Mouse (Mus musculus): Measurements from ENCODE around the gene Enc1. TPM values are rescaled to one million over a fixed set of nuclear protein-coding genes. Genes with fewer than 3 reads are reported as not detected.

The Enc1 gene
- polyA plus RNA-seq (2014; fragmentation: Nextera tagmentation; extraction: Ambion mirVana), result 80.5 and 82.4 TPM in 2 replicates

DNA sequence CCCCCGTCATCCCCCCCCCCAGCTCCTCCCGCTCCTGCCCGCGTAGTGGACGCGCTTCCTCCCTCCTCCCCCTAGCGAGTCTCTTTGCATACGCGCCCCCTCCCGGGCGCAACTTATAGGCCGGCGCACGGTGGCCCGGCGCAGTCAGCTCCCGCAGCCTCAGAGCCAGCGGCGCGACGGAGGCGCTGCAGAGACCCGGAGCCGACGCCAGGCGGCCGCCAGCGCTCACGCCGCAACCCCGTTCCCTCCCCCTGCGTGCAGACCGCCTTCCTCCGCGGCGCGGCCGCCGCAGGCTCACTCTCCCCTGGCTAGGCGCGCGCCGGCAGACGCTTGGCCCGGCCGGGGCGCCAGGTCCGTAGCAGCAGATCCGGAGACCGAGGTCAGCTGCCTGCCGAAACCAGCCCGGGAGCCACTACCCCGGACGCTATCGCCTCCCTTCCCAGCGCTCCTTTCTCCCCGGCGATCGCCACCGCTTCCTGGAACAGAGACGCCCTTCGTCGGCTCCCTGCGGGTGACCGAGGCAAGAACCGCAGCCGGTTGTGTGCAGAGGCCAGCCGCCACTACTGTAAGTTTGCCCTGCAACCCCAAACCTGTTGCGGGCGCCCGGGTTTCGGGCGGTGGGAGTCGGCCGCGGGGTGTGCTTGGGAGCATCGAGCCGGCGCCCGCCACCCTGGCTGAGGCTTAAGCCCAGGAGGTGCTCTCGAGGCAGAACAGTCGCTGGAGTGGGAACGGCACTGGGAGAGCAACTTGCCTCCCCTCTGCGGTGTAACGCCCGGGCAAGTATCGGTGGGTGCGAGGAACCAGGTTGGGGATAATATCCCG lies at the start of gene Enc1:
Gene Enc1, plus strand, starts transcription at position 141 of the 822 bp plus-strand sequence.
- Histone ChIP-seq H3K27ac (peak within 1 kb of the TSS; percentile 93), H3K27me3 (ENCODE audit: control insufficient read depth, insufficient read depth, low read length) (no peaks in the 10 kb centered on the region), H3K36me3 (replicated peaks; ENCODE audit: control insufficient read depth, insufficient read depth) (peaks cover 12% of the 10 kb centered on the region), H3K9me3 (ENCODE audit: control insufficient read depth, low read length) (no peaks in the 10 kb centered on the region), H3K9ac (peak within 1 kb of the TSS; percentile 94), H3K4me3 (replicated peaks; ENCODE audit: low read length) (peak within 1 kb of the TSS; percentile 89), H3K4me2 (replicated peaks) (peak within 1 kb of the TSS; percentile 82), H3K4me1 (replicated peaks; ENCODE audit: control insufficient read depth, insufficient read depth, low read length) (peaks cover 43% of the 10 kb centered on the region)
- DNase-seq (ENCODE audit: low spot score), result peak; percentile 91
- WGBS, result under 1% methylated on average over 81 of the region's 89 CpGs
- ATAC-seq (ENCODE audit: low FRiP score), result peak; percentile 90

DNA sequence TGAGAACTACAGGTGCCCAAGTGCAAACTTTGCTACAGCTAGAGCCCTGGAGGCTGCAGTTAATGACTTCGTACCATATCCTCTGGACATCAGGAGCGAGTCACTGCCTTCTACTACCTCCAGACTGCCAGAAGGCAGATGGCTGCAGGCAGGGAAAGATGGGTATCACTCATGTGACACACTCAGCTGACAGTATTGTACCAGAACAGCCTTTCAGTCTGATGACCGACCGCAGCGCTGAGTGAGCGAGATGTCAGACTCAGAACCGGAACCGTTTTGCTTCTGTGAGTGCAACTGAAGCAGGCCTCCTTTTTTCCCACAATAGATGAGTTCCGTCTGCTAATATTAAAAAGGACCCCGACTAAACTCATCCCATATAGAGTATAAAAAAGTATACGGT lies 48.3 kb upstream of the Enc1 start:
- Histone ChIP-seq H3K36me3 (replicated peaks; ENCODE audit: control insufficient read depth, insufficient read depth) (no peaks in the 10 kb centered on the region), H3K4me2 (replicated peaks) (no peak overlapping the region), H3K9ac (no peak overlapping the region), H3K9me3 (ENCODE audit: control insufficient read depth, low read length) (no peaks in the 10 kb centered on the region), H3K27me3 (ENCODE audit: control insufficient read depth, insufficient read depth, low read length) (no peaks in the 10 kb centered on the region), H3K4me3 (replicated peaks; ENCODE audit: low read length) (no peak overlapping the region), H3K27ac (no peak overlapping the region), H3K4me1 (replicated peaks; ENCODE audit: control insufficient read depth, insufficient read depth, low read length) (no peaks in the 10 kb centered on the region)
- 82% methylated on average over 11 of the region's 11 CpGs for WGBS
- DNase-seq (ENCODE audit: low spot score) (no peak), ATAC-seq (ENCODE audit: low FRiP score) (no peak)

DNA sequence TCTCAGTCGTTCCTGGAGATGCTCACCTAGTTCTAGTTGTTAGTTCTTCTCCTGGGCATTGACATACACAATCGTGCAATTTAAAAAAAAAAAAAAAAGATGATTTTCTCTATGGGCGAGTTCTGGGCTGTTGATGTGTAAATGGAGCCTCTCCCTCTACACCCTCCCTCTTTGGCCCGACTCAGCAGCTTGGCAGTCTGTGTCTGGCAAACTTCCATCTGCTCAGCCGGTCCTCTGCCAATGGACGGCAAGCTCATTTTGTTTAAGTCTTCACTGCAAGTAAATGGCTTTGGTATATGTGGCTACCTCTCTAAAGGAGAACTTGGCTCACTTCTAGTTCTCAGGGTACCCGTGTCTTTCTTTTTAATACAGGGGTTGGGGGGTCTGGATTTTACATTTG lies 47.5 kb upstream of the Enc1 start:
- no peak overlapping the region for H3K4me3 ChIP-seq (replicated peaks; ENCODE audit: low read length)
- H3K36me3 ChIP-seq (replicated peaks; ENCODE audit: control insufficient read depth, insufficient read depth), result no peaks in the 10 kb centered on the region
- H3K9ac ChIP-seq, result no peak overlapping the region
- ATAC-seq (ENCODE audit: low FRiP score), result no peak
- H3K4me2 ChIP-seq (replicated peaks), result no peak overlapping the region
- peak; percentile 75 for DNase-seq (ENCODE audit: low spot score)
- no peak overlapping the region for H3K27ac ChIP-seq
- H3K9me3 ChIP-seq (ENCODE audit: control insufficient read depth, low read length), result no peaks in the 10 kb centered on the region
- no peaks in the 10 kb centered on the region for H3K27me3 ChIP-seq (ENCODE audit: control insufficient read depth, insufficient read depth, low read length)
- H3K4me1 ChIP-seq (replicated peaks; ENCODE audit: control insufficient read depth, insufficient read depth, low read length), result no peaks in the 10 kb centered on the region
- WGBS, result 46% methylated on average over 7 of the region's 7 CpGs

DNA sequence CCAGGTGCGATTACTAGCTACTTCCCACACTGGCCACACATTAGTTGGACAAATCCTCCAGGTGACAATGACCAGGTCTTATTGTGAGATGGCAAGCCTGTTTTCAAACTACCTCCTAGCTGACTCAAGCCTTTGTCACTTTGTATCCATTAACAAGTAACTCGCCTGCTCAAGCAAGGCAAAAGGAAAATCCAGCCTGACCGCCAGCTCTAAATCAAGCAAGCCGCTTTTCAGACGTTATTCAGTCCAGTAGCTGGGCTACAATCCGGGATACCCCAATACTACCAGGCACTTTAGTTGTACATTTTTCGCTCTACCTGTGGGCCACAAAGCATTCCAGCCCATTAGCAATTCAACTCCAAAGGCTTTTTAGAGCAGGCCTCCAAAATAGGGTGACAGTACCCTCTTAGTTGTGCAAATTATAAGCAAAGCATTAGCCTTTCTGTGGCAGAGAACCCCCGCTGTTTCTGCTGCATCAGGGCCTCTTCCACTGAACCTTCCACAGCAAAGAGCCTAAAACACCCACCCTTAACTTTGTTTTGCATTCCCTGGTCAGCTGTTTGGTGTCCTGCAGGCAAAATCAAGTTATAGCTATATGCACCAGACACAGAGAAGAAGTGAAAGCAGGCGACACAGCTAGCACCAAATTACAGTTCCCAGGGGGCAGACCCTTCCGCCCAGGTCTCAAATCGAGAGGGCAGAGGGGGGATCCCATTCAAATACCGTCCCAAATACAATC lies 44.5 kb upstream of the Enc1 start:
- Histone ChIP-seq H3K4me2 (replicated peaks) (0 out of 2 replicates have a peak overlapping the region, but pooled peaks have one; percentile 91), H3K4me1 (replicated peaks; ENCODE audit: control insufficient read depth, insufficient read depth, low read length) (no peaks in the 10 kb centered on the region), H3K27me3 (ENCODE audit: control insufficient read depth, insufficient read depth, low read length) (no peaks in the 10 kb centered on the region), H3K27ac (no peak overlapping the region), H3K36me3 (replicated peaks; ENCODE audit: control insufficient read depth, insufficient read depth) (no peaks in the 10 kb centered on the region), H3K9ac (no peak overlapping the region), H3K9me3 (ENCODE audit: control insufficient read depth, low read length) (no peaks in the 10 kb centered on the region), H3K4me3 (replicated peaks; ENCODE audit: low read length) (no peak overlapping the region)
- ATAC-seq (ENCODE audit: low FRiP score), result no peak
- 54% methylated on average over 12 of the region's 12 CpGs for WGBS
- DNase-seq (ENCODE audit: low spot score), result no peak

DNA sequence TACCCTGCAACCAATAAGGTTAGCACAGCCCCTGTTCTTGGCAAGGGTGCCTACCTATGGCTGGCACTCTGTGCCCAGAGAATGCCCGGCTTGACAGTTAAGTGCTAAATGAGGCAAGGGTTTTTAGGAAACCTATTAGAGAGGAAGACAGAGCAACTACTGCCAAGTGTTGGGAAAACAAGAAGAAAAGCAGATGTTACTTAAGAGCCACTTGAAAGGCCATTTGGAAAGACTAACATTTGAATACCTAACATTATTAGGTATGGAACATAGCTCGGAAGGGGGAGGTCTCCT lies 44.0 kb upstream of the Enc1 start:
- Histone ChIP-seq H3K27me3 (ENCODE audit: control insufficient read depth, insufficient read depth, low read length) (no peaks in the 10 kb centered on the region), H3K4me1 (replicated peaks; ENCODE audit: control insufficient read depth, insufficient read depth, low read length) (no peaks in the 10 kb centered on the region), H3K4me3 (replicated peaks; ENCODE audit: low read length) (no peak overlapping the region), H3K36me3 (replicated peaks; ENCODE audit: control insufficient read depth, insufficient read depth) (no peaks in the 10 kb centered on the region), H3K4me2 (replicated peaks) (0 out of 2 replicates have a peak overlapping the region, but pooled peaks have one; percentile 91), H3K9ac (no peak overlapping the region), H3K27ac (no peak overlapping the region), H3K9me3 (ENCODE audit: control insufficient read depth, low read length) (no peaks in the 10 kb centered on the region)
- no peak for DNase-seq (ENCODE audit: low spot score)
- no peak for ATAC-seq (ENCODE audit: low FRiP score)
- WGBS, result 74% methylated on average over 2 of the region's 2 CpGs

DNA sequence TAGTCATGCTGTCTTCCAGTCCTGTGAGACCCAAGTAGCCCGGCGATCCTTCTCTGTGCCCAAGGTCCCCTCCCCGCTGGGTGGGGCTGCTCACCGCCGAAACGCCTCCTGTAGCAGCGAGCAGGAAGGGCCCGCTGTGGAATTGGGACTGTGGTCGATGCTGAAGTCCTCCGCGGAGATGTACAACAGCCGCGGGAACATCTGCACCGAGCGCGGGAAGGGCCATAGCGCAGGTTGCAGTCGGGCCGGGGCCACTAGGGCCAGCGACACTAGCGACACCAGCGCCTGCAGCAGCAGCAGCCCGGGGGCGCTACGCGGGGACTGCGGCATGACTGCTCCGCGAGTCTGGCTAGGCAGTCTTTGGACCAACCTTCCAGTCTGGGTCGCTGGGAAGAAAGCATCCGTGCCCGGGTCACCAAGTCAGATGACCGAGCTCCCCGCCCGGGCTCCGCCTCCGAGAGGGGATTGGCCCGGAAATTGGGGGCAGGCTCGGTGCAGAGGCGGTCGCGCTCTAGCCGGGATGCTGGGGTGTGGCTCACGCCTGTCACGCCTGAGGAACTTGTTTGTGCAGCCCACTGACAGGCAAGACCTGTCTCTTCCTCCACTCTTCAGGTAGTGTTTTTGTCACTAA lies 42.9 kb upstream of the Enc1 start, which contains the start of gene Hexb:
Gene Hexb, minus strand, starts transcription at position 426 of the 631 bp plus-strand sequence.
- ATAC-seq (ENCODE audit: low FRiP score) (peak; percentile 87), DNase-seq (ENCODE audit: low spot score) (peak; percentile 75)
- Histone ChIP-seq H3K4me2 (replicated peaks) (peak within 1 kb of the TSS; percentile 91), H3K36me3 (replicated peaks; ENCODE audit: control insufficient read depth, insufficient read depth) (no peaks in the 10 kb centered on the region), H3K27me3 (ENCODE audit: control insufficient read depth, insufficient read depth, low read length) (no peaks in the 10 kb centered on the region), H3K9ac (peak within 1 kb of the TSS; percentile 70), H3K4me3 (replicated peaks; ENCODE audit: low read length) (peak within 1 kb of the TSS; percentile 59), H3K9me3 (ENCODE audit: control insufficient read depth, low read length) (no peaks in the 10 kb centered on the region), H3K27ac (0 out of 2 replicates have a peak within 1 kb of the TSS, but pooled peaks have one; percentile 35), H3K4me1 (replicated peaks; ENCODE audit: control insufficient read depth, insufficient read depth, low read length) (no peaks in the 10 kb centered on the region)
- WGBS, result under 1% methylated on average over 45 of the region's 45 CpGs

DNA sequence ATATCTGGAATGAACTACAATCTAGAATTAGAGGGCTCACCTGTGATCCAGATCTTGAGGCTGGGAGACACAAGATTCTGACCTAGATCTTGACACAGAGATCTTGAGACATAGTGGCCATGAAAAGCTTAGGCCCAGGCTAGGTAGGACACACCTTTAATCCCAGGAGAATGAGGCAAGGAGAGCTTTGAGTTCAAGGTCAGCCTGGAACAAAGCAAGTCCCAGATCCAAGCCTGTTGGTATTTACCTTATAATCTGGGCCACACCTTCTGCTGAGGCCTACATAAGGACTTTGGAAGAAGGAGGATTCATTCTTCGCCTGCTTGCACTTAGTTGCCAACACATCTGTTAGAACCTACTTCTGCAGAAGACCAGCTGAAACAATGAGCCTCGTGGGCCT lies 41.8 kb upstream of the Enc1 start:
- Histone ChIP-seq H3K4me1 (replicated peaks; ENCODE audit: control insufficient read depth, insufficient read depth, low read length) (no peaks in the 10 kb centered on the region), H3K27ac (no peak overlapping the region), H3K9ac (no peak overlapping the region), H3K36me3 (replicated peaks; ENCODE audit: control insufficient read depth, insufficient read depth) (no peaks in the 10 kb centered on the region), H3K4me3 (replicated peaks; ENCODE audit: low read length) (no peak overlapping the region), H3K27me3 (ENCODE audit: control insufficient read depth, insufficient read depth, low read length) (no peaks in the 10 kb centered on the region), H3K4me2 (replicated peaks) (no peak overlapping the region), H3K9me3 (ENCODE audit: control insufficient read depth, low read length) (no peaks in the 10 kb centered on the region)
- WGBS, result 90% methylated on average over 2 of the region's 2 CpGs
- ATAC-seq (ENCODE audit: low FRiP score) (no peak), DNase-seq (ENCODE audit: low spot score) (no peak)

DNA sequence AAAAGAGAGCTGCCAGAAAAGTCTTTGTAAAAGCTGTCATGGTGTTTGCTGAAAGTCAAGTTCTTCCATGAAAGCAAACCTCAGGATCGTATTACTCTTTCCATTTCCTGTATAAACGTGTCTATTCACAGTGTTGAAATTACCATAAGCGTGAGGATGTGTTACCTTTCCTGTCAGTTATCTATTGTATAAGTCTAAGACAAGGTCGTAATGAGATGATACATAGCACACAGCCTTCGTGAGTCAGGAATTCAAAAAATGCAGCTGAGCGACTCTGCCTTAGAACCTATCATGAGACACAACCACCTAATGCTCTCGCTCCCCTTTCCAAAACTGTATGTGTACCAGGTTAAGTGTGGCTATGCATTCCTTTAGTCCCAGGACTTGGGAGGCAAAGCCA lies 39.8 kb upstream of the Enc1 start:
- no peaks in the 10 kb centered on the region for H3K4me1 ChIP-seq (replicated peaks; ENCODE audit: control insufficient read depth, insufficient read depth, low read length)
- H3K9ac ChIP-seq, result no peak overlapping the region
- H3K4me3 ChIP-seq (replicated peaks; ENCODE audit: low read length), result no peak overlapping the region
- H3K27ac ChIP-seq, result no peak overlapping the region
- WGBS, result 78% methylated on average over 7 of the region's 7 CpGs
- no peak overlapping the region for H3K4me2 ChIP-seq (replicated peaks)
- no peaks in the 10 kb centered on the region for H3K36me3 ChIP-seq (replicated peaks; ENCODE audit: control insufficient read depth, insufficient read depth)
- DNase-seq (ENCODE audit: low spot score) (no peak), ATAC-seq (ENCODE audit: low FRiP score) (no peak)
- H3K27me3 ChIP-seq (ENCODE audit: control insufficient read depth, insufficient read depth, low read length), result no peaks in the 10 kb centered on the region
- H3K9me3 ChIP-seq (ENCODE audit: control insufficient read depth, low read length), result no peaks in the 10 kb centered on the region

DNA sequence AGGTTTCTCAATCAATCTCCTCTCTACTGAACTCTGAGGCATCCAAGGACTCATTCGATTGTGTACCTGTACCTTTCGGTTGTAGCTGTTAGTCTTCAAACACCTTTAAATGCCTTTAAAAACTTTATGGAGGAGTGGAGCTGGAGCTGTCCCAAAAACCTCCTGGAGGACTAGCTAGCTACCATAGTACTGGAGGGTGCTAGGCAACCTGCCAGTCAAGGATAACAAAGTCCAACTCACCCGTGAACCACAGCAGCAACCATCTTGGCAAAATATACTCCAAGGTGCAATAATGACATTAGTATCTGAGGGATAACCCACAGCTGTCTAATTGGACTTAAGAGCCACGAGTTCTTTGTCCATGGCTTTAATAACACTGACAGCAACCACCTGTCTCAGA lies 39.0 kb upstream of the Enc1 start:
- Histone ChIP-seq H3K4me2 (replicated peaks) (no peak overlapping the region), H3K4me3 (replicated peaks; ENCODE audit: low read length) (no peak overlapping the region), H3K27me3 (ENCODE audit: control insufficient read depth, insufficient read depth, low read length) (no peaks in the 10 kb centered on the region), H3K4me1 (replicated peaks; ENCODE audit: control insufficient read depth, insufficient read depth, low read length) (no peaks in the 10 kb centered on the region), H3K9me3 (ENCODE audit: control insufficient read depth, low read length) (no peaks in the 10 kb centered on the region), H3K36me3 (replicated peaks; ENCODE audit: control insufficient read depth, insufficient read depth) (no peaks in the 10 kb centered on the region), H3K27ac (no peak overlapping the region), H3K9ac (no peak overlapping the region)
- DNase-seq (ENCODE audit: low spot score) (no peak), ATAC-seq (ENCODE audit: low FRiP score) (no peak)
- WGBS, result 88% methylated on average over 4 of the region's 4 CpGs
